Mouse (Mus musculus) testis, adult 2 months (tissue): ENCODE data around the gene Usp1. TPM values are rescaled to one million over a fixed set of nuclear protein-coding genes. Genes with fewer than 3 reads are reported as not detected.
"Not testable (repeated sequence)": the region's sequence is repeated elsewhere in the genome, so short reads cannot be mapped to it uniquely, and the experiment has no call there.

Experiments
- H3K27ac ChIP-seq: fragments of 200-500 bp; 2 replicates; pipeline ENCODE4 v1.5.1; 2012; ENCODE audit warnings: low read depth, low read length; ENCODE audit not compliant: control insufficient read depth, insufficient read depth
- H3K27me3 ChIP-seq: fragments of 200-500 bp; 2 replicates; pipeline ENCODE4 v1.6.1; 2012; ENCODE audit warnings: mild to moderate bottlenecking, low read length, moderate library complexity; ENCODE audit not compliant: control insufficient read depth, insufficient read depth
- H3K36me3 ChIP-seq: fragments of 200-500 bp; 2 replicates; pipeline ENCODE4 v1.6.1; 2012; ENCODE audit warnings: mild to moderate bottlenecking, low read length; ENCODE audit not compliant: control insufficient read depth, insufficient read depth
- H3K4me1 ChIP-seq: fragments of 200-500 bp; 2 replicates; pipeline ENCODE4 v1.6.1; 2012; ENCODE audit warnings: low read length; ENCODE audit not compliant: control insufficient read depth, insufficient read depth
- H3K4me3 ChIP-seq: fragments of 200-500 bp; 2 replicates; pipeline ENCODE4 v1.5.1; 2012; ENCODE audit warnings: low read depth, mild to moderate bottlenecking, low read length, moderate library complexity, mixed read lengths; ENCODE audit not compliant: control insufficient read depth
- CTCF ChIP-seq: fragments of 200-500 bp; IDR thresholded peaks from 2 replicates; pipeline ENCODE4 v1.5.1; 2012; ENCODE audit warnings: low read depth, mild to moderate bottlenecking, inconsistent platforms, low read length, moderate library complexity; ENCODE audit not compliant: control insufficient read depth, insufficient read depth, insufficient replicate concordance
- POLR2A ChIP-seq: fragments of 200-500 bp; IDR thresholded peaks from 2 replicates; pipeline ENCODE4 v1.6.1; 2012; ENCODE audit warnings: low read depth, mild to moderate bottlenecking, inconsistent platforms, low read length, moderate library complexity; ENCODE audit not compliant: control insufficient read depth
- polyA plus RNA-seq: library from polyadenylated mRNA; depleted of rRNA; stranded (reverse); fragments of >200 nt; gene quantifications from 2 replicates; pipeline ENCODE4 v1.2.3, GENCODE M21; 2012

The Usp1 gene
- polyA plus RNA-seq, 1 experiment, result 66.4 TPM

DNA sequence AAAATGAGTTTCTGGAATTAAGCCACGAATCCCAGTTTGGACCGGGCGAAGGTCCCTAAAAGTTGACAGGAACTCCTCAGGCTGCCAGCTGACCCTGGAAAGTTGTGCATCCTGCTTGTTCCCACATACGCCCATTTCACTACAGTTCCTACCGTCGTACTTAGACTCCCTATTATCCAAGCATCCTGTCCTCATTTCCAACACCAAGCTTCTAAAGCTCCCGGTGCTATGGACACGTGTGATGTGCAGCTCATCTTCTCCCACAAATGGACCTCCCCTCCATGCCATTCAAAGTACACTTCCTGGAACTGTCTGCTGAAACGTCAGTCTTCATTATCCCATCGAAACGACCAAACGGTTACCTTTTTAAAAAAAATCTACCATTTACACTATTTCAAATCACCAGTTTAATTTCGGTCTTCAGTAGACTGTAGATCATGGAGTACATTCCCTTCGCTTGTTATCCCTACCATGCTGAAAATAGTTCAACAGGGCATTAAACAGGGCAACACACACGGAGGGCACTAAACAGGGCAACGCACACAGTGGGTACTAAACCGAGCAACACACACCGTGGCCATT lies 1.5 kb upstream of the Usp1 start:
- Histone ChIP-seq H3K36me3 (no peaks in the 10 kb centered on the region), H3K4me1 (peaks cover 8% of the 10 kb centered on the region), H3K27me3 (no peaks in the 10 kb centered on the region), H3K27ac (peak overlapping the region; percentile 91), H3K4me3 (peak overlapping the region; percentile 93)
- TF ChIP-seq CTCF (no peak), POLR2A (no peak)

- Histone ChIP-seq H3K27me3 (no peaks in the 10 kb centered on the region), H3K4me1 (peaks cover 8% of the 10 kb centered on the region), H3K4me3 (peak overlapping the region; percentile 93), H3K36me3 (no peaks in the 10 kb centered on the region), H3K27ac (peak overlapping the region; percentile 91)
- TF ChIP-seq CTCF (no peak), POLR2A (peak; percentile 78; the same call in 1 of the 2 replicates)
Measured at GRCm38 (mm10) chr4:98922643-98923567, 705 bp upstream of the Usp1 start.

- Histone ChIP-seq H3K27ac (peak overlapping the region; percentile 85), H3K36me3 (no peaks in the 10 kb centered on the region), H3K4me1 (peaks cover 8% of the 10 kb centered on the region), H3K27me3 (no peaks in the 10 kb centered on the region), H3K4me3 (peak overlapping the region; percentile 93)
- no peak for TF ChIP-seq CTCF
- TF ChIP-seq POLR2A, result no peak
Measured at GRCm38 (mm10) chr4:98924071-98924905, 678 bp downstream of the Usp1 start.

DNA sequence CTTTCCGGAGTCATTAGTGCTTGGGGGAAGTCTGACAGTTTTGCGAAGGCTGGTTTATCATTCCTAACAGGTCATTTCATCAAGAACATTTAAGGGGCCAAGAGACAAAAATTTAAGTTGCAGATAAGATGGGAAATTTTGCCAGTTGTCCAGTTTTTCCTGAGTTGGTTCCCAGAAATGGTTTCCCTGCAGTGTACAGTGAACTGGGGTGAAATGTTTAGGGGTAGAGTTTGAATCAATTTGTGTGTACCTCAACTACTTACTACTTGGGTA lies 1.2 kb downstream of the Usp1 start:
- no peaks in the 10 kb centered on the region for H3K27me3 ChIP-seq
- H3K27ac ChIP-seq, result peak overlapping the region; percentile 85
- no peaks in the 10 kb centered on the region for H3K36me3 ChIP-seq
- TF ChIP-seq CTCF (no peak), POLR2A (no peak)
- peaks cover 8% of the 10 kb centered on the region for H3K4me1 ChIP-seq
- H3K4me3 ChIP-seq, result peak overlapping the region; percentile 93

DNA sequence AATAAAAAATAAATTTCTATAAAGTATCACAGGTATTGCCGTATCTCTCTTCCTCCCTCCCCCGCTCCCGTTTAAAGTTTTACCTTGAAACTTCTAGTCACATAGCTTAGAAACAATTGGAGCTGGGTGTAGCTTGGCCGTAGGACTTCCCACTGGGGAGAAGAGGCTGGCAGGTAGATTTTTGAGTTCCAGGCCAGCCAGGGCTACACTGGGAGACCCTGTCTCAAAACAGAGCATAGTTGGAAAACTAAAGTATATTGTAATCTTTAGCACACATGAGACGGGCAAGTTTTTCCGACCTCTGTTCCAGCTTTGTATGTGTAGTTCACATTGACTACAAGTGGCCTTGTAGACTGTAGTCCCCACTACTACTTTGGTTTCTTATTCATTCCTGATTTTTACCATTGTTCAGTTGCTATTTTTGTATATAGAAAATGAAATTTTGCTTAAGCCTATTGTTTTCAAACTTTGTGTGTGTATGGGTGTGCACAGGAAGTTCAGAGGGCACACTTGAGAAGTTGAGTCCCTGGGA lies 1.7 kb downstream of the Usp1 start:
- peaks cover 8% of the 10 kb centered on the region for H3K4me1 ChIP-seq
- H3K27ac ChIP-seq, result no peak overlapping the region
- TF ChIP-seq POLR2A (no peak), CTCF (no peak)
- no peaks in the 10 kb centered on the region for H3K27me3 ChIP-seq
- peak overlapping the region; percentile 58 for H3K4me3 ChIP-seq
- H3K36me3 ChIP-seq, result no peaks in the 10 kb centered on the region

DNA sequence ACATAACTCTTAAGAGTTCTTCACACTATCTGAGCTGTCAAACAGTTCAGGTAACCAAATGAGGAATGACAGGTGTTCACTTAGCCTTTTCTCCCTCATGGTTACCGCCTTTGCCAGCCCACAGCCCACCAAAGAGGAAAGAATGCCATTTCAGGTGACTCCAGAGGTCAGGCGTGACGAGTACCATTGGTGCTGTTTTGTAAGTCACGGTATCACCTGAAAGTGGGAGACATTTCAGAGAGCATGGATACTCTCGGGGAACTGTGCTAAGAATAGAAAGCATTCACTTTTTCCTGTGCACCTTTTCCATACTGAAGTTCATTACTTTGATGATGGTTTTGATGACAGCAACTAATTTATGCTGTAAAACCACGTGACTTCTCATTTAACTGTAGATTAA lies 12.4 kb downstream of the Usp1 start:
- Histone ChIP-seq H3K27ac (no peak overlapping the region), H3K27me3 (no peaks in the 10 kb centered on the region), H3K4me1 (no peaks in the 10 kb centered on the region), H3K4me3 (no peak overlapping the region), H3K36me3 (no peaks in the 10 kb centered on the region)
- TF ChIP-seq POLR2A (no peak), CTCF (no peak)

DNA sequence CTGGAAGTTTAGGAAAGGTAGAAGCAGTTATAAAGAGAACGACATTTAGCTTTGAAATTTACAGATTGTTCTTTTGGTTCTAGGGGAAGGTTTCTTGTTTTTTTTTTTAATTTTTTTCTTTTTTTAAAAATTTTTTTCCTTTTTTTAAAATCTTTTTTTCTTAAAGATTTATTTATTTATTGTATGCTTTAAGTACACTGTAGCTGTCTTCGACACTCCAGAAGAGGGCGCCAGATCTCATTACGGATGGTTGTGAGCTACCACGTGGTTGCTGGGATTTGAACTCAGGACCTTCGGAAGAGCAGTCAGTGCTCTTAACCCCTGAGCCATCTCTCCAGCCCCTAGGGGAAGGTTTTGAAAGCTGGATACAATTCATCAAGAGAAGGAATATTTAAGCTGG lies 14.6 kb downstream of the Usp1 start:
- not testable (repeated sequence) for H3K36me3 ChIP-seq, H3K4me1 ChIP-seq, H3K4me3 ChIP-seq, H3K27me3 ChIP-seq, H3K27ac ChIP-seq
